Mouse (Mus musculus) gastrocnemius, adult 18-20 months (tissue): ENCODE measurements around the gene Ppp2r2d. TPM values are rescaled to one million over a fixed set of nuclear protein-coding genes. Genes with fewer than 3 reads are reported as not detected.

ENCODE experiments used
- DNase-seq: peaks from one replicate; pipeline ENCODE4 v3.0.0; 2021; ENCODE audit warnings: low spot score
- total RNA-seq, 2 experiments: library from RNA; stranded (reverse); gene quantifications; 2 replicates each; pipeline ENCODE4 v1.2.3; 2021

The Ppp2r2d gene
- total RNA-seq, 2 experiments from 2014 or later = 39.7 to 41.5 TPM

GRCm38 (mm10) chr7:138856670-138857069 is 10.8 kb downstream of the Ppp2r2d start:
- no peak for DNase-seq

- peak; percentile 37 for DNase-seq
Observed at GRCm38 (mm10) chr7:138863950-138864572, 18.2 kb downstream of the Ppp2r2d start.

GRCm38 (mm10) chr7:138864776-138865175 is 18.9 kb downstream of the Ppp2r2d start:
- DNase-seq = no peak

GRCm38 (mm10) chr7:138867286-138867685 is 21.4 kb downstream of the Ppp2r2d start:
- no peak for DNase-seq

- no peak for DNase-seq
Observed at GRCm38 (mm10) chr7:138868316-138868715, 22.4 kb downstream of the Ppp2r2d start.

GRCm38 (mm10) chr7:138872956-138873355 is 27.1 kb downstream of the Ppp2r2d start:
- no peak for DNase-seq

GRCm38 (mm10) chr7:138875031-138875430 is 29.2 kb downstream of the Ppp2r2d start:
- peak; percentile 30 for DNase-seq

GRCm38 (mm10) chr7:138883724-138884123 is 37.8 kb downstream of the Ppp2r2d start:
- no peak for DNase-seq

GRCm38 (mm10) chr7:138885365-138886289 is 39.7 kb downstream of the Ppp2r2d start:
- DNase-seq = no peak

GRCm38 (mm10) chr7:138898122-138898521 is 52.2 kb downstream of the Ppp2r2d start:
- DNase-seq = no peak

GRCm38 (mm10) chr7:138898743-138899142 is 52.9 kb downstream of the Ppp2r2d start:
- no peak for DNase-seq

- DNase-seq = no peak
Observed at GRCm38 (mm10) chr7:138903886-138904435, 58.1 kb downstream of the Ppp2r2d start.

- no peak for DNase-seq
Observed at GRCm38 (mm10) chr7:138906441-138906840, 60.6 kb downstream of the Ppp2r2d start.

GRCm38 (mm10) chr7:138907043-138907442 is 61.2 kb downstream of the Ppp2r2d start:
- DNase-seq = peak; percentile 78

GRCm38 (mm10) chr7:138907976-138908375 is 62.1 kb downstream of the Ppp2r2d start:
- DNase-seq = no peak

- DNase-seq = no peak
Observed at GRCm38 (mm10) chr7:138908768-138909276, 62.9 kb downstream of the Ppp2r2d start.

GRCm38 (mm10) chr7:138909277-138910192 is 63.7 kb downstream of the Ppp2r2d start, which contains the start of gene Bnip3:
TSS of gene Bnip3 (minus strand) at chr7:138909519.
- peak; percentile 89 for DNase-seq

- no peak for DNase-seq
Observed at GRCm38 (mm10) chr7:138910193-138910562, 64.3 kb downstream of the Ppp2r2d start.

- no peak for DNase-seq
Observed at GRCm38 (mm10) chr7:138913616-138914015, 67.7 kb downstream of the Ppp2r2d start.

GRCm38 (mm10) chr7:138919156-138919944 is 73.5 kb downstream of the Ppp2r2d start:
- peak; percentile 89 for DNase-seq
